Mouse (Mus musculus): ENCODE measurements around the gene Gm19402. TPM values are rescaled to one million over a fixed set of nuclear protein-coding genes. Genes with fewer than 3 reads are reported as not detected.
"Not testable (repeated sequence)": the region's sequence is repeated elsewhere in the genome, so short reads cannot be mapped to it uniquely, and the experiment has no call there.

Gene Gm19402
- not detected in 2 replicates for polyA plus RNA-seq (2011; ENCODE audit: insufficient read depth, insufficient read length, low replicate concordance, missing spikeins)

GRCm38 (mm10) chr10:77690356-77690807, at the start of gene Gm19402:
Gene Gm19402, minus strand, starts transcription at chr10:77690757.
- not testable (repeated sequence) for H3K4me3 ChIP-seq (replicated peaks; ENCODE audit: control insufficient read depth, low read depth, low read length); H3K4me1 ChIP-seq (ENCODE audit: control insufficient read depth, insufficient read depth, low read length); H3K27ac ChIP-seq (ENCODE audit: control insufficient read depth, insufficient read depth, low read depth, low read length, poor library complexity)
- 69% methylated on average over 3 of the region's 3 CpGs for WGBS

GRCm38 (mm10) chr10:77738929-77739328, 48.4 kb upstream of the Gm19402 start:
- H3K27ac ChIP-seq (ENCODE audit: control insufficient read depth, insufficient read depth, low read depth, low read length, poor library complexity): no peak overlapping the region
- 47% methylated on average over 4 of the region's 4 CpGs for WGBS
- no peak overlapping the region for H3K4me3 ChIP-seq (replicated peaks; ENCODE audit: control insufficient read depth, low read depth, low read length)
- TF ChIP-seq POLR2A (IDR thresholded peaks at IDR 0.05; ENCODE audit: borderline replicate concordance, control insufficient read depth, low read depth, low read length): no peak
- TF ChIP-seq CTCF (IDR thresholded peaks at IDR 0.05; ENCODE audit: control insufficient read depth, insufficient read depth, low read length): no peak
- no peaks in the 10 kb centered on the region for H3K4me1 ChIP-seq (ENCODE audit: control insufficient read depth, insufficient read depth, low read length)

- H3K4me1 ChIP-seq (ENCODE audit: control insufficient read depth, insufficient read depth, low read length): no peaks in the 10 kb centered on the region
- 76% methylated on average over 1 of the region's 1 CpGs for WGBS
- no peak overlapping the region for H3K4me3 ChIP-seq (replicated peaks; ENCODE audit: control insufficient read depth, low read depth, low read length)
- H3K27ac ChIP-seq (ENCODE audit: control insufficient read depth, insufficient read depth, low read depth, low read length, poor library complexity): no peak overlapping the region
- TF ChIP-seq CTCF (IDR thresholded peaks at IDR 0.05; ENCODE audit: control insufficient read depth, insufficient read depth, low read length): no peak
- no peak for TF ChIP-seq POLR2A (IDR thresholded peaks at IDR 0.05; ENCODE audit: borderline replicate concordance, control insufficient read depth, low read depth, low read length)
These were observed 45.4 kb upstream of the Gm19402 start for GRCm38 (mm10) chr10:77735928-77736327.

GRCm38 (mm10) chr10:77729241-77729640, 38.7 kb upstream of the Gm19402 start:
- 53% methylated on average over 4 of the region's 4 CpGs for WGBS

GRCm38 (mm10) chr10:77728280-77728679, 37.7 kb upstream of the Gm19402 start:
- TF ChIP-seq POLR2A (IDR thresholded peaks at IDR 0.05; ENCODE audit: borderline replicate concordance, control insufficient read depth, low read depth, low read length): no peak
- TF ChIP-seq CTCF (IDR thresholded peaks at IDR 0.05; ENCODE audit: control insufficient read depth, insufficient read depth, low read length): no peak
- Histone ChIP-seq H3K4me3 (replicated peaks; ENCODE audit: control insufficient read depth, low read depth, low read length) (no peak overlapping the region), H3K4me1 (ENCODE audit: control insufficient read depth, insufficient read depth, low read length) (no peaks in the 10 kb centered on the region), H3K27ac (ENCODE audit: control insufficient read depth, insufficient read depth, low read depth, low read length, poor library complexity) (no peak overlapping the region)
- WGBS: 64% methylated on average over 4 of the region's 4 CpGs

More at GRCm38 (mm10) chr10:77729241-77729640, 38.7 kb upstream of the Gm19402 start:
- TF ChIP-seq POLR2A (IDR thresholded peaks at IDR 0.05; ENCODE audit: borderline replicate concordance, control insufficient read depth, low read depth, low read length) (no peak), CTCF (IDR thresholded peaks at IDR 0.05; ENCODE audit: control insufficient read depth, insufficient read depth, low read length) (peak; percentile 66)
- H3K4me1 ChIP-seq (ENCODE audit: control insufficient read depth, insufficient read depth, low read length): no peaks in the 10 kb centered on the region
- H3K4me3 ChIP-seq (replicated peaks; ENCODE audit: control insufficient read depth, low read depth, low read length): no peak overlapping the region
- no peak overlapping the region for H3K27ac ChIP-seq (ENCODE audit: control insufficient read depth, insufficient read depth, low read depth, low read length, poor library complexity)

- H3K4me3 ChIP-seq (replicated peaks; ENCODE audit: control insufficient read depth, low read depth, low read length): no peak within 1 kb of the TSS
- H3K27ac ChIP-seq (ENCODE audit: control insufficient read depth, insufficient read depth, low read depth, low read length, poor library complexity): no peak within 1 kb of the TSS
- no peaks in the 10 kb centered on the region for H3K4me1 ChIP-seq (ENCODE audit: control insufficient read depth, insufficient read depth, low read length)
- WGBS: 34% methylated on average over 3 of the region's 3 CpGs
- no peak for TF ChIP-seq POLR2A (IDR thresholded peaks at IDR 0.05; ENCODE audit: borderline replicate concordance, control insufficient read depth, low read depth, low read length)
- no peak for TF ChIP-seq CTCF (IDR thresholded peaks at IDR 0.05; ENCODE audit: control insufficient read depth, insufficient read depth, low read length)
These were observed 35.6 kb upstream of the Gm19402 start, which contains the start of gene Gm10100 for GRCm38 (mm10) chr10:77726186-77726585. Gene Gm10100, plus strand, starts transcription at chr10:77726486.

- no peak overlapping the region for H3K4me3 ChIP-seq (replicated peaks; ENCODE audit: control insufficient read depth, low read depth, low read length)
- TF ChIP-seq POLR2A (IDR thresholded peaks at IDR 0.05; ENCODE audit: borderline replicate concordance, control insufficient read depth, low read depth, low read length): no peak
- TF ChIP-seq CTCF (IDR thresholded peaks at IDR 0.05; ENCODE audit: control insufficient read depth, insufficient read depth, low read length): peak; percentile 29; the same call in 1 of the 2 replicates
- H3K27ac ChIP-seq (ENCODE audit: control insufficient read depth, insufficient read depth, low read depth, low read length, poor library complexity): no peak overlapping the region; the same call in 1 of the 2 replicates
- 73% methylated on average over 8 of the region's 8 CpGs for WGBS
- no peaks in the 10 kb centered on the region for H3K4me1 ChIP-seq (ENCODE audit: control insufficient read depth, insufficient read depth, low read length)
These were observed 34.3 kb upstream of the Gm19402 start for GRCm38 (mm10) chr10:77724855-77725254.

- 86% methylated on average over 1 of the region's 1 CpGs for WGBS
These were observed 29.7 kb upstream of the Gm19402 start, which contains the start of gene Krtap12-1 for GRCm38 (mm10) chr10:77720299-77720698. Gene Krtap12-1, plus strand, starts transcription at chr10:77720599.

GRCm38 (mm10) chr10:77715507-77715906, 24.9 kb upstream of the Gm19402 start, which contains the start of gene Gm10142:
Gene Gm10142, plus strand, starts transcription at chr10:77715807.
- Histone ChIP-seq H3K4me1 (ENCODE audit: control insufficient read depth, insufficient read depth, low read length) (peaks cover 1% of the 10 kb centered on the region), H3K4me3 (replicated peaks; ENCODE audit: control insufficient read depth, low read depth, low read length) (no peak within 1 kb of the TSS), H3K27ac (ENCODE audit: control insufficient read depth, insufficient read depth, low read depth, low read length, poor library complexity) (no peak within 1 kb of the TSS)
- no peak for TF ChIP-seq CTCF (IDR thresholded peaks at IDR 0.05; ENCODE audit: control insufficient read depth, insufficient read depth, low read length)
- TF ChIP-seq POLR2A (IDR thresholded peaks at IDR 0.05; ENCODE audit: borderline replicate concordance, control insufficient read depth, low read depth, low read length): no peak
- 71% methylated on average over 1 of the region's 1 CpGs for WGBS

More at GRCm38 (mm10) chr10:77720299-77720698, 29.7 kb upstream of the Gm19402 start, which contains the start of gene Krtap12-1:
- not testable (repeated sequence) for H3K27ac ChIP-seq (ENCODE audit: control insufficient read depth, insufficient read depth, low read depth, low read length, poor library complexity); H3K4me1 ChIP-seq (ENCODE audit: control insufficient read depth, insufficient read depth, low read length); H3K4me3 ChIP-seq (replicated peaks; ENCODE audit: control insufficient read depth, low read depth, low read length)

All from bone marrow, adult 2 months (tissue).